Mouse (Mus musculus): Measurements from ENCODE around the gene Ccdc57. TPM values are rescaled to one million over a fixed set of nuclear protein-coding genes. Genes with fewer than 3 reads are reported as not detected.

The Ccdc57 gene
- polyA plus RNA-seq, 1 experiment from 2014 or later: 4.8 TPM

DNA sequence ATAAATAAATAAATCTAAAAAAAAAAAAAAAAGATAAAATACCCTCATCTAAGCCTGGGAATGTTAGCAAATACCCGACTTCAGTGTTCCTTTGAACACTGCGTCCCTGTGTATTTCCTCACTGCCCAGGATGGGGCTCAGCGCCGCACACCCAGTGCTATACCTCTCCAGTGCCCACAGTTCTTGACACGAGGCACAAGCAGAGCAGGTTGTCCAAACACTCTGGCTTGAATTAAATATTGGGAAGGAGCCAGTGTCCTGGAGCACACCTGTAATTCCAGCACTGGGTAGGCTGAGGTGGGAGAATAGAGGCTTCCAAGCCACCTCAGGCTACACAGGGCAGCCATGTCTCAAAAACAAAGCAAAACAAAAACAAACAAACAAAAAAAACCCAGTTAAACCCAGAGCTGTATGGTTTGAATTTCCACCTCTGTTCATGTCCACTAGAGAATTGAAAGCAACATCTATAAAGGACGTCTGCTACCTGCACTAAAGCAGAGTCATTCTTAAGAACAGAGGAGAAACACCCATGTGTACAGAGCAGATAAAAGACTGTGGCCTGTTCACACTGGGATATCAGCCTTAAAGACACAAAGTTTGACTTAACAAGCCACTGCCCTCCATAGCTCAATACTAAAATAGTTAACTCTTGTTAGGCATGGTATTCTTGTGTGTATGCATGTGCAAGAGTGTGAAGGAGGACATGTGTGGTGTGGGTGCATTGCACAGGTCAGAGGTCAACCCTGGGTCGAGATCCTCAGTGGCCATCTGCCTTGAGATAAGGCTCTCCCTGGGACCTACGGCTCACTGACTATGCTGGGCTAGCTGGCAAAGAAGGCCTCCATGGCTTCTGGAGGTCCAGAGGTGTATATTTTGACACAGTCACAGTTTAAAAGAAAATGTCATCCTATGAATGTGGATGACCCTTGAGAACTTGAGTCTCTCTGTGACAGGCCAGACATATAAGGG is 32.1 kb downstream of the Ccdc57 start:
- no peak overlapping the region for H3K4me3 ChIP-seq (ENCODE audit: control insufficient read depth in 1 of 2, insufficient read depth in 1 of 2, low read depth in 1 of 2, low read length in 2 of 2)
- no peaks in the 10 kb centered on the region for H3K9me3 ChIP-seq (ENCODE audit: control insufficient read depth, low read length)
- no peak for ATAC-seq (ENCODE audit: insufficient number of reproducible peaks, insufficient read depth, low FRiP score, low read depth)
- H3K36me3 ChIP-seq (ENCODE audit: control insufficient read depth, insufficient read depth, low read length): peaks cover 5% of the 10 kb centered on the region; the same call in 1 of the 2 replicates
- H3K9ac ChIP-seq (ENCODE audit: low read length): no peak overlapping the region
- 74% methylated on average over 8 of the region's 8 CpGs for WGBS
- peaks cover 0 to under 1% of the 10 kb centered on the region in 2 experiments; a peak in 2 of 4 replicates for H3K4me1 ChIP-seq (ENCODE audit: control insufficient read depth in 2 of 2, insufficient read depth in 2 of 2, low read length in 2 of 2)
- H3K4me2 ChIP-seq (ENCODE audit: low read length): no peak overlapping the region
- H3K27ac ChIP-seq (replicated peaks in 1 of 2; ENCODE audit: control insufficient read depth in 1 of 2, insufficient read depth in 1 of 2, low read depth in 2 of 2, low read length in 2 of 2): no peak overlapping the region
- no peaks in the 10 kb centered on the region for H3K27me3 ChIP-seq (ENCODE audit: control insufficient read depth, insufficient read depth, low read length)

DNA sequence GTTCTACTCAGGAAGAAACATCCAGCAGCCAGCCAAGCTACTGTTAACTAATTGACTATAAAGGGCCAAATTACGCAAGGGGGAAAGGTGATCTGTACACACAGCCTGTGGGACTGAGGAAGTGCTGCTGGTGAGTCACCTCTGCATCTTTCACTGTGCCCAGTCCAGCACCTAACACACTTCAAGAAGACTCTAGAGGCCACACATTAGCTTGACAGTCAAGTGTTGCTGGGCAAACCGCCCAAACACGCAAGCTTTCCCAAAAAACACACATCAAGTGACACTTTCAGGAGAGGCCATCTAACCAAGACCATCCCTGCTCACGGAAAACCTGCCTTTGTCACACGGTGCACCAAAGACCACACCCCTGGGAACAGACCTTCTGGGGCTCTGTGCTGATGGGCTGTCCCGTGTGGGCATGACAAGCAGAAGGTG is 34.5 kb downstream of the Ccdc57 start:
- ATAC-seq (ENCODE audit: insufficient number of reproducible peaks, insufficient read depth, low FRiP score, low read depth): no peak
- WGBS: 78% methylated on average over 6 of the region's 6 CpGs

DNA sequence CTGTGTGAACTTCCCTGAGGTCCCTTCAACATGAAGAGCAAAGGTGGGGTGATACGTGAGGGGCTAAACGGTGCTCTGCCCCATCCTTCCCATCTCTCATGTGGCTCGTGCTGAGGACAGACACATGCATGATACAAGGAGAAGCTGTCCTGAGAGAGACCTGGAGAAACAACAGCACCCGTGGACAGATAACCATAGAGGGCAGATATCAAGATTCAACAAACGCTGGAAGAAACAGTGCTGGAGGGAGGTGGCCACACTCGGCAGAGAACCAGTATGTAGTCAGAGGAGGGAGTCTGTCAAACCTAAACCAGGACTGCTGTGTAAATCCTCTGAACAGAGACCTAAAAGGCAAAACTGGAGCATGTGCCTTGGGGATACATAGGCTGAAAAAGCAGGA is 37.2 kb downstream of the Ccdc57 start:
- no peaks in the 10 kb centered on the region for H3K4me1 ChIP-seq (ENCODE audit: control insufficient read depth in 2 of 2, insufficient read depth in 2 of 2, low read length in 2 of 2)
- H3K4me3 ChIP-seq (ENCODE audit: control insufficient read depth in 1 of 2, insufficient read depth in 1 of 2, low read depth in 1 of 2, low read length in 2 of 2): no peak overlapping the region
- H3K36me3 ChIP-seq (ENCODE audit: control insufficient read depth, insufficient read depth, low read length): peaks cover 37% of the 10 kb centered on the region
- no peaks in the 10 kb centered on the region for H3K27me3 ChIP-seq (ENCODE audit: control insufficient read depth, insufficient read depth, low read length)
- H3K9me3 ChIP-seq (ENCODE audit: control insufficient read depth, low read length): no peaks in the 10 kb centered on the region
- no peak overlapping the region for H3K9ac ChIP-seq (ENCODE audit: low read length)
- no peak for ATAC-seq (ENCODE audit: insufficient number of reproducible peaks, insufficient read depth, low FRiP score, low read depth)
- WGBS: 84% methylated on average over 6 of the region's 6 CpGs
- H3K27ac ChIP-seq (replicated peaks in 1 of 2; ENCODE audit: control insufficient read depth in 1 of 2, insufficient read depth in 1 of 2, low read depth in 2 of 2, low read length in 2 of 2): no peak overlapping the region
- no peak overlapping the region for H3K4me2 ChIP-seq (ENCODE audit: low read length)

More for the DNA sequence above, 34.5 kb downstream of the Ccdc57 start:
- Histone ChIP-seq H3K9me3 (ENCODE audit: control insufficient read depth, low read length) (no peaks in the 10 kb centered on the region), H3K4me3 (ENCODE audit: control insufficient read depth in 1 of 2, insufficient read depth in 1 of 2, low read depth in 1 of 2, low read length in 2 of 2) (no peak overlapping the region), H3K9ac (ENCODE audit: low read length) (no peak overlapping the region), H3K36me3 (ENCODE audit: control insufficient read depth, insufficient read depth, low read length) (peaks cover 24% of the 10 kb centered on the region), H3K4me2 (ENCODE audit: low read length) (no peak overlapping the region), H3K27me3 (ENCODE audit: control insufficient read depth, insufficient read depth, low read length) (no peaks in the 10 kb centered on the region), H3K27ac (replicated peaks in 1 of 2; ENCODE audit: control insufficient read depth in 1 of 2, insufficient read depth in 1 of 2, low read depth in 2 of 2, low read length in 2 of 2) (no peak overlapping the region), H3K4me1 (ENCODE audit: control insufficient read depth in 2 of 2, insufficient read depth in 2 of 2, low read length in 2 of 2) (no peaks in the 10 kb centered on the region; a peak in 1 of 4 replicates)

DNA sequence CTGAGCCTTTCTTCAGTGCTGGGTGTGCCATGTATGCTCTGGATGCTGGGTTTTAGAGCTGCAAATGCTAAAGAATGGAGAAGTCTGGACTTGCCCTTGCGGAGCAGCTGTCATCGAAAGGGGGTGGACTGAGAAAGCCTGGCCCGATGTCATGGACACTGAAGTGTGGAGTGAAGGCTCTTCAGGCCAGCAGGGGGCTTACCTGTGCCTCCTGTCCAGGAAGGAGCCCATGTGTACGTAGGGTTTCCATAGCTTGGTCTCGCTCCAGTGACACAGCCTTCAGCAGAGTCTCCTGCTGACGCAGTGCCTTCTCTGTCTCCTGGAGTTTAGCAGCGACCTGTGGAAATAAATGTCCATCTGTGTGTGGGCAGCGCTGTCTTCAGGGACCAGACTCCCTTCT is 38.3 kb downstream of the Ccdc57 start:
- Histone ChIP-seq H3K27ac (replicated peaks in 1 of 2; ENCODE audit: control insufficient read depth in 1 of 2, insufficient read depth in 1 of 2, low read depth in 2 of 2, low read length in 2 of 2) (no peak overlapping the region), H3K36me3 (ENCODE audit: control insufficient read depth, insufficient read depth, low read length) (peaks cover 47% of the 10 kb centered on the region), H3K27me3 (ENCODE audit: control insufficient read depth, insufficient read depth, low read length) (no peaks in the 10 kb centered on the region), H3K9ac (ENCODE audit: low read length) (no peak overlapping the region), H3K4me1 (ENCODE audit: control insufficient read depth in 2 of 2, insufficient read depth in 2 of 2, low read length in 2 of 2) (no peaks in the 10 kb centered on the region), H3K9me3 (ENCODE audit: control insufficient read depth, low read length) (no peaks in the 10 kb centered on the region), H3K4me2 (ENCODE audit: low read length) (no peak overlapping the region), H3K4me3 (ENCODE audit: control insufficient read depth in 1 of 2, insufficient read depth in 1 of 2, low read depth in 1 of 2, low read length in 2 of 2) (no peak overlapping the region)
- WGBS: 84% methylated on average over 8 of the region's 8 CpGs
- no peak for ATAC-seq (ENCODE audit: insufficient number of reproducible peaks, insufficient read depth, low FRiP score, low read depth)

DNA sequence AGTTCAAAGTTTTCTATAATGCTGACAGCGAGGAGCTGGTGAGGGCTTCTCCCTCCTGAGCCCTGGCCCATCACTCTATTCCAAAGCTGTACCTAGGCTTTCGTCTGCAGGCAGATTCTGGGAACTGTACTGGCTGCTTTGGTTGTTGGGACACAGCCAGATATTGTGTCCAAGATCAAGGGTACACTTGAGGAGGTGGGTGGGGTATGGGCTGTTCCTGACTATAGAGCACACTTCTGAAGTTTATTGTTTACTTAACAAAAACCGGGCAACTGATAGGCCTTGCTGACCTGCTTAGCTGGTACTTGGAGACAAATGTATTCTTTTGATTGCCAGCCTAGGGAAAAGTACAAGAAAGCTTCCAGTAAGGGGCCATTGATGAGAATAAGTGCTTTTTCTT is 43.5 kb downstream of the Ccdc57 start:
- no peaks in the 10 kb centered on the region for H3K27me3 ChIP-seq (ENCODE audit: control insufficient read depth, insufficient read depth, low read length)
- peaks cover 4% of the 10 kb centered on the region; the same call in 1 of the 2 replicates for H3K9me3 ChIP-seq (ENCODE audit: control insufficient read depth, low read length)
- 58% methylated on average over 3 of the region's 3 CpGs for WGBS
- H3K27ac ChIP-seq (replicated peaks in 1 of 2; ENCODE audit: control insufficient read depth in 1 of 2, insufficient read depth in 1 of 2, low read depth in 2 of 2, low read length in 2 of 2): no peak overlapping the region
- no peak overlapping the region for H3K4me3 ChIP-seq (ENCODE audit: control insufficient read depth in 1 of 2, insufficient read depth in 1 of 2, low read depth in 1 of 2, low read length in 2 of 2)
- H3K36me3 ChIP-seq (ENCODE audit: control insufficient read depth, insufficient read depth, low read length): peaks cover 40% of the 10 kb centered on the region
- H3K4me1 ChIP-seq (ENCODE audit: control insufficient read depth in 2 of 2, insufficient read depth in 2 of 2, low read length in 2 of 2): no peaks in the 10 kb centered on the region
- H3K9ac ChIP-seq (ENCODE audit: low read length): no peak overlapping the region
- ATAC-seq (ENCODE audit: insufficient number of reproducible peaks, insufficient read depth, low FRiP score, low read depth): no peak
- H3K4me2 ChIP-seq (ENCODE audit: low read length): no peak overlapping the region

DNA sequence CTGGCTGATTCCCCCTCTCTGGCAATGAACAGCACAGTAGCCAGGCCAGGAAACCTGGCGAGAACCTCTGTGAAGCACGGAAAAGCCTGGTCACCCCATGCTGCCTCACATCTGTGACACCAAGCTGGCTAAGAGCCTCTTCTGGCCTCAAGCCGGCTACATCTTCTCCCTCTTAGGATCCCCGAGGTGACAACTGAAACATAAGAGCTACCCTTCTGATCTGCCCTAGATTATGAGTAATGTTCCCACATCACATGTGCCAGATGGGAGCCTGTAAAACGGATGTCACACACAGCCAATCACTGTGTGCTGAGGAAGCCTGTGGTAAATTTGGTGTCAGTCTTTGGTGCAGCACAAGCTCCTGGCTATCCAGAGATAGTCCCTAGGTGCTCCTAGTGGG is 44.0 kb downstream of the Ccdc57 start:
- H3K4me2 ChIP-seq (ENCODE audit: low read length): no peak overlapping the region
- H3K9me3 ChIP-seq (ENCODE audit: control insufficient read depth, low read length): peaks cover 4% of the 10 kb centered on the region; the same call in 1 of the 2 replicates
- H3K36me3 ChIP-seq (ENCODE audit: control insufficient read depth, insufficient read depth, low read length): peaks cover 35% of the 10 kb centered on the region
- H3K27me3 ChIP-seq (ENCODE audit: control insufficient read depth, insufficient read depth, low read length): no peaks in the 10 kb centered on the region
- no peak for ATAC-seq (ENCODE audit: insufficient number of reproducible peaks, insufficient read depth, low FRiP score, low read depth)
- WGBS: 78% methylated on average over 5 of the region's 5 CpGs
- H3K27ac ChIP-seq (replicated peaks in 1 of 2; ENCODE audit: control insufficient read depth in 1 of 2, insufficient read depth in 1 of 2, low read depth in 2 of 2, low read length in 2 of 2): no peak overlapping the region
- no peaks in the 10 kb centered on the region for H3K4me1 ChIP-seq (ENCODE audit: control insufficient read depth in 2 of 2, insufficient read depth in 2 of 2, low read length in 2 of 2)
- H3K4me3 ChIP-seq (ENCODE audit: control insufficient read depth in 1 of 2, insufficient read depth in 1 of 2, low read depth in 1 of 2, low read length in 2 of 2): no peak overlapping the region
- no peak overlapping the region for H3K9ac ChIP-seq (ENCODE audit: low read length)

DNA sequence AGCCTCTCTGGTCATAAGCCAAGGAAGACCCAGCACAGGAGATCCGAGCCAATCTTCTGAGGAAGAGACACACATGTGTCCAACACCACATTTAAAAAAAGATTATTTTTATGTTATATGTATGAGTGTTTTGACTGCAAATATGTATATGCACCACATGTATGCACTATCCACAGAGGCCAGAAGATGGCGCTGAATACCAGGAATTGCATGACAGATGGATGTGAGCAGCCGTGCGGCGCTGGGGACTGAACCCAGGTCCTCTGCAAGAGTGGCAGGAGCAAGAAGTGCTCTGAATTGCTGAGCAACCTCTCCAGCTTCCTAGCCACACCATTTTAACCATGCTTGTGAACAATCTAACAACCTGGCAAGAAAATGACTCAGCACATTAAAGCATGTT is 45.2 kb downstream of the Ccdc57 start:
- Histone ChIP-seq H3K27ac (replicated peaks in 1 of 2; ENCODE audit: control insufficient read depth in 1 of 2, insufficient read depth in 1 of 2, low read depth in 2 of 2, low read length in 2 of 2) (no peak overlapping the region), H3K9ac (ENCODE audit: low read length) (no peak overlapping the region), H3K9me3 (ENCODE audit: control insufficient read depth, low read length) (peaks cover 4% of the 10 kb centered on the region; the same call in 1 of the 2 replicates), H3K4me2 (ENCODE audit: low read length) (no peak overlapping the region), H3K4me1 (ENCODE audit: control insufficient read depth in 2 of 2, insufficient read depth in 2 of 2, low read length in 2 of 2) (no peaks in the 10 kb centered on the region), H3K4me3 (ENCODE audit: control insufficient read depth in 1 of 2, insufficient read depth in 1 of 2, low read depth in 1 of 2, low read length in 2 of 2) (no peak overlapping the region), H3K36me3 (ENCODE audit: control insufficient read depth, insufficient read depth, low read length) (peaks cover 30% of the 10 kb centered on the region), H3K27me3 (ENCODE audit: control insufficient read depth, insufficient read depth, low read length) (no peaks in the 10 kb centered on the region)
- ATAC-seq (ENCODE audit: insufficient number of reproducible peaks, insufficient read depth, low FRiP score, low read depth): no peak
- 91% methylated on average over 5 of the region's 5 CpGs for WGBS
